Mouse (Mus musculus): ENCODE data around the gene Smyd2. TPM values are rescaled to one million over a fixed set of nuclear protein-coding genes. Genes with fewer than 3 reads are reported as not detected.

Smyd2 gene
- total and polyA plus RNA-seq, 2 experiments: 18.2 to 33.5 TPM

GRCm38 (mm10) chr1:189855739-189856138 is 66.4 kb downstream of the Smyd2 start:
- Histone ChIP-seq H3K4me3 (ENCODE audit: insufficient read depth, low read depth, low read length) (no peak overlapping the region), H3K9ac (ENCODE audit: low read depth, low read length) (no peak overlapping the region), H3K27me3 (ENCODE audit: control insufficient read depth, insufficient read depth, low read length) (no peaks in the 10 kb centered on the region), H3K36me3 (ENCODE audit: control insufficient read depth, insufficient read depth, low read length) (no peaks in the 10 kb centered on the region), H3K79me2 (ENCODE audit: control insufficient read depth, insufficient read depth, low read length) (no peaks in the 10 kb centered on the region), H3K4me1 (ENCODE audit: control insufficient read depth, insufficient read depth, low read length) (no peaks in the 10 kb centered on the region), H3K27ac (replicated peaks; ENCODE audit: insufficient read depth, low read depth, low read length) (no peak overlapping the region)
- DNase-seq (ENCODE audit: extremely low read depth, low read depth, low spot score): no peak
- TF ChIP-seq POLR2A (IDR thresholded peaks at IDR 0.05; ENCODE audit: extremely low read depth, insufficient read depth, low read length) (no peak), CTCF (IDR thresholded peaks at IDR 0.05; ENCODE audit: low read depth, low read length) (no peak)
- 96% methylated on average over 5 of the region's 5 CpGs for WGBS

- Histone ChIP-seq H3K36me3 (ENCODE audit: control insufficient read depth, insufficient read depth, low read length) (no peaks in the 10 kb centered on the region), H3K9ac (ENCODE audit: low read depth, low read length) (no peak overlapping the region), H3K27ac (replicated peaks; ENCODE audit: insufficient read depth, low read depth, low read length) (no peak overlapping the region), H3K79me2 (ENCODE audit: control insufficient read depth, insufficient read depth, low read length) (no peaks in the 10 kb centered on the region), H3K4me1 (ENCODE audit: control insufficient read depth, insufficient read depth, low read length) (no peaks in the 10 kb centered on the region), H3K27me3 (ENCODE audit: control insufficient read depth, insufficient read depth, low read length) (no peaks in the 10 kb centered on the region), H3K4me3 (ENCODE audit: insufficient read depth, low read depth, low read length) (no peak overlapping the region)
- WGBS: 91% methylated on average over 13 of the region's 13 CpGs
- no peak for DNase-seq (ENCODE audit: extremely low read depth, low read depth, low spot score)
- TF ChIP-seq POLR2A (IDR thresholded peaks at IDR 0.05; ENCODE audit: extremely low read depth, insufficient read depth, low read length): no peak
- TF ChIP-seq CTCF (IDR thresholded peaks at IDR 0.05; ENCODE audit: low read depth, low read length): no peak
Measured at GRCm38 (mm10) chr1:189854646-189855045, 67.5 kb downstream of the Smyd2 start.

- no peak overlapping the region for H3K4me3 ChIP-seq (ENCODE audit: insufficient read depth, low read depth, low read length)
- no peak overlapping the region for H3K9ac ChIP-seq (ENCODE audit: low read depth, low read length)
- DNase-seq (ENCODE audit: extremely low read depth, low read depth, low spot score): no peak
- no peak overlapping the region for H3K27ac ChIP-seq (replicated peaks; ENCODE audit: insufficient read depth, low read depth, low read length)
- WGBS: 89% methylated on average over 7 of the region's 7 CpGs
- no peaks in the 10 kb centered on the region for H3K4me1 ChIP-seq (ENCODE audit: control insufficient read depth, insufficient read depth, low read length)
- H3K36me3 ChIP-seq (ENCODE audit: control insufficient read depth, insufficient read depth, low read length): no peaks in the 10 kb centered on the region
- TF ChIP-seq CTCF (IDR thresholded peaks at IDR 0.05; ENCODE audit: low read depth, low read length): no peak
- no peak for TF ChIP-seq POLR2A (IDR thresholded peaks at IDR 0.05; ENCODE audit: extremely low read depth, insufficient read depth, low read length)
- no peaks in the 10 kb centered on the region for H3K27me3 ChIP-seq (ENCODE audit: control insufficient read depth, insufficient read depth, low read length)
- no peaks in the 10 kb centered on the region for H3K79me2 ChIP-seq (ENCODE audit: control insufficient read depth, insufficient read depth, low read length)
Measured at GRCm38 (mm10) chr1:189852456-189852855, 69.7 kb downstream of the Smyd2 start.

GRCm38 (mm10) chr1:189852051-189852450 is 70.1 kb downstream of the Smyd2 start:
- no peak for TF ChIP-seq CTCF (IDR thresholded peaks at IDR 0.05; ENCODE audit: low read depth, low read length)
- TF ChIP-seq POLR2A (IDR thresholded peaks at IDR 0.05; ENCODE audit: extremely low read depth, insufficient read depth, low read length): no peak
- 64% methylated on average over 5 of the region's 5 CpGs for WGBS
- H3K36me3 ChIP-seq (ENCODE audit: control insufficient read depth, insufficient read depth, low read length): no peaks in the 10 kb centered on the region

GRCm38 (mm10) chr1:189849550-189849949 is 72.6 kb downstream of the Smyd2 start:
- Histone ChIP-seq H3K9ac (ENCODE audit: low read depth, low read length) (no peak overlapping the region), H3K4me3 (ENCODE audit: insufficient read depth, low read depth, low read length) (no peak overlapping the region), H3K27me3 (ENCODE audit: control insufficient read depth, insufficient read depth, low read length) (no peaks in the 10 kb centered on the region), H3K4me1 (ENCODE audit: control insufficient read depth, insufficient read depth, low read length) (no peaks in the 10 kb centered on the region), H3K27ac (replicated peaks; ENCODE audit: insufficient read depth, low read depth, low read length) (no peak overlapping the region), H3K79me2 (ENCODE audit: control insufficient read depth, insufficient read depth, low read length) (no peaks in the 10 kb centered on the region), H3K36me3 (ENCODE audit: control insufficient read depth, insufficient read depth, low read length) (no peaks in the 10 kb centered on the region)
- DNase-seq (ENCODE audit: extremely low read depth, low read depth, low spot score): no peak
- TF ChIP-seq CTCF (IDR thresholded peaks at IDR 0.05; ENCODE audit: low read depth, low read length) (no peak), POLR2A (IDR thresholded peaks at IDR 0.05; ENCODE audit: extremely low read depth, insufficient read depth, low read length) (no peak)
- 84% methylated on average over 11 of the region's 11 CpGs for WGBS

More at GRCm38 (mm10) chr1:189852051-189852450, 70.1 kb downstream of the Smyd2 start:
- Histone ChIP-seq H3K79me2 (ENCODE audit: control insufficient read depth, insufficient read depth, low read length) (no peaks in the 10 kb centered on the region), H3K9ac (ENCODE audit: low read depth, low read length) (no peak overlapping the region), H3K4me1 (ENCODE audit: control insufficient read depth, insufficient read depth, low read length) (no peaks in the 10 kb centered on the region), H3K27ac (replicated peaks; ENCODE audit: insufficient read depth, low read depth, low read length) (no peak overlapping the region), H3K27me3 (ENCODE audit: control insufficient read depth, insufficient read depth, low read length) (no peaks in the 10 kb centered on the region), H3K4me3 (ENCODE audit: insufficient read depth, low read depth, low read length) (no peak overlapping the region)
- DNase-seq (ENCODE audit: extremely low read depth, low read depth, low spot score): no peak

- Histone ChIP-seq H3K4me3 (ENCODE audit: insufficient read depth, low read depth, low read length) (no peak overlapping the region), H3K36me3 (ENCODE audit: control insufficient read depth, insufficient read depth, low read length) (no peaks in the 10 kb centered on the region), H3K9ac (ENCODE audit: low read depth, low read length) (no peak overlapping the region), H3K27me3 (ENCODE audit: control insufficient read depth, insufficient read depth, low read length) (no peaks in the 10 kb centered on the region), H3K27ac (replicated peaks; ENCODE audit: insufficient read depth, low read depth, low read length) (no peak overlapping the region), H3K79me2 (ENCODE audit: control insufficient read depth, insufficient read depth, low read length) (no peaks in the 10 kb centered on the region), H3K4me1 (ENCODE audit: control insufficient read depth, insufficient read depth, low read length) (no peaks in the 10 kb centered on the region)
- no peak for DNase-seq (ENCODE audit: extremely low read depth, low read depth, low spot score)
- whole genome bisulfite sequencing: 97% methylated on average over 2 of the region's 2 CpGs
- TF ChIP-seq CTCF (IDR thresholded peaks at IDR 0.05; ENCODE audit: low read depth, low read length) (no peak), POLR2A (IDR thresholded peaks at IDR 0.05; ENCODE audit: extremely low read depth, insufficient read depth, low read length) (no peak)
Measured at GRCm38 (mm10) chr1:189846319-189846718, 75.8 kb downstream of the Smyd2 start.

Data from liver, adult 2 months (tissue).